Mouse (Mus musculus) limb, embryonic 14.5 days (tissue): ENCODE data around the gene Gm20388. TPM values are rescaled to one million over a fixed set of nuclear protein-coding genes. Genes with fewer than 3 reads are reported as not detected.

Experiments used
- ATAC-seq: fragments of 200-750 bp; cut with Nextera tagmentation; 2 replicates; pipeline ENCODE4 v1.8.0; 2017; ENCODE audit warnings: low read depth, moderate number of reproducible peaks, moderate TSS enrichment; ENCODE audit not compliant: low FRiP score
- DNase-seq: peaks from one replicate; pipeline ENCODE4 v3.0.0-alpha.2; 2015; ENCODE audit warnings: low spot score
- H3K27ac ChIP-seq: fragments of 300-500 bp; sonication (generic); replicated peaks from 2 replicates; pipeline ENCODE4 v1.5.1; 2014; ENCODE audit warnings: low read depth, mild to moderate bottlenecking, low read length, moderate library complexity, mixed read lengths
- H3K27me3 ChIP-seq: fragments of 300-500 bp; sonication (generic); 2 replicates; pipeline ENCODE4 v1.6.1; 2014; ENCODE audit warnings: low read length, mixed read lengths; ENCODE audit not compliant: control insufficient read depth, insufficient read depth
- H3K36me3 ChIP-seq: fragments of 300-500 bp; sonication (generic); 2 replicates; pipeline ENCODE4 v1.6.1; 2014; ENCODE audit warnings: mild to moderate bottlenecking, low read length, moderate library complexity, mixed read lengths; ENCODE audit not compliant: control insufficient read depth, insufficient read depth
- H3K4me1 ChIP-seq: fragments of 300-500 bp; sonication (generic); 2 replicates; pipeline ENCODE4 v1.6.1; 2014; ENCODE audit warnings: antibody characterized with exemption, low read length, mixed read lengths; ENCODE audit not compliant: control insufficient read depth, insufficient read depth
- H3K4me2 ChIP-seq: fragments of 300-500 bp; sonication (generic); replicated peaks from 2 replicates; pipeline ENCODE4 v1.6.1; 2014; ENCODE audit warnings: low read depth, mild to moderate bottlenecking, low read length, moderate library complexity; ENCODE audit not compliant: severe bottlenecking
- H3K4me3 ChIP-seq: fragments of 300-500 bp; sonication (generic); replicated peaks from 2 replicates; pipeline ENCODE4 v1.5.1; 2014; ENCODE audit warnings: low read length
- H3K9ac ChIP-seq: fragments of 300-500 bp; sonication (generic); 2 replicates; pipeline ENCODE4 v1.6.1; 2014; ENCODE audit warnings: mild to moderate bottlenecking, low read depth, low read length, moderate library complexity; ENCODE audit not compliant: severe bottlenecking
- H3K9me3 ChIP-seq: fragments of 300-500 bp; sonication (generic); 2 replicates; pipeline ENCODE4 v1.6.1; 2016; ENCODE audit warnings: low read length; ENCODE audit not compliant: control insufficient read depth
- POLR2A ChIP-seq: fragments of 200-500 bp; IDR thresholded peaks from 2 replicates; pipeline ENCODE4 v1.8.0; 2012; ENCODE audit warnings: inconsistent platforms, mild to moderate bottlenecking, moderate library complexity, borderline replicate concordance; ENCODE audit not compliant: insufficient read depth, insufficient read length; ENCODE audit errors: extremely low read depth
- WGBS: fragments of 180-500 bp; shearing (Covaris S2); extraction: QIAGEN DNeasy Blood & Tissue Kit; methylation state at CpG from one replicate; pipeline ENCODE4 v1.1.7; 2014; 5-methylcytosine and 5-hydroxymethylcytosine counted together
- polyA plus RNA-seq, 2 experiments: library from polyadenylated mRNA; depleted of rRNA in 1 of 2; stranded (reverse) in 1 of 2; unstranded in 1 of 2; fragments of >200 nt; fragmentation: Nextera tagmentation in 1 of 2; extraction: Ambion mirVana in 1 of 2; gene quantifications; 2 replicates each; pipeline versions ENCODE4 v1.2.1 to v1.2.3; 2012 to 2014

Gm20388 gene
- polyA plus RNA-seq, 2 experiments: 1.9 to 49.9 TPM

- Histone ChIP-seq H3K36me3 (no peaks in the 10 kb centered on the region), H3K9ac (no peak overlapping the region), H3K27ac (no peak overlapping the region), H3K4me3 (no peak overlapping the region), H3K4me1 (0 out of 2 replicates have a peak, but pooled peaks cover 4% of the 10 kb centered on the region), H3K9me3 (no peaks in the 10 kb centered on the region), H3K27me3 (peaks cover 16% of the 10 kb centered on the region; the same call in 1 of the 2 replicates), H3K4me2 (no peak overlapping the region)
- DNase-seq (no peak), ATAC-seq (no peak)
- WGBS: 73% methylated on average over 10 of the region's 10 CpGs
- no peak for TF ChIP-seq POLR2A
Measured at GRCm38 (mm10) chr8:121018236-121018635, 1107.6 kb downstream of the Gm20388 start.

GRCm38 (mm10) chr8:121021488-121021887, 1110.8 kb downstream of the Gm20388 start:
- H3K4me2 ChIP-seq: no peak overlapping the region
- no peak overlapping the region for H3K9ac ChIP-seq
- H3K4me1 ChIP-seq: no peaks in the 10 kb centered on the region
- ATAC-seq (no peak), DNase-seq (no peak)
- no peaks in the 10 kb centered on the region for H3K9me3 ChIP-seq
- no peak overlapping the region for H3K4me3 ChIP-seq
- no peak for TF ChIP-seq POLR2A
- WGBS: 27% methylated on average over 12 of the region's 12 CpGs
- H3K27me3 ChIP-seq: peaks cover 36% of the 10 kb centered on the region; the same call in 1 of the 2 replicates
- no peak overlapping the region for H3K27ac ChIP-seq
- no peaks in the 10 kb centered on the region for H3K36me3 ChIP-seq

GRCm38 (mm10) chr8:121023003-121023402, 1112.4 kb downstream of the Gm20388 start:
- 95% methylated on average over 4 of the region's 4 CpGs for WGBS
- DNase-seq (no peak), ATAC-seq (no peak)
- Histone ChIP-seq H3K27ac (no peak overlapping the region), H3K36me3 (no peaks in the 10 kb centered on the region), H3K4me2 (no peak overlapping the region), H3K9me3 (no peaks in the 10 kb centered on the region), H3K27me3 (peaks cover 29% of the 10 kb centered on the region; the same call in 1 of the 2 replicates), H3K4me1 (peaks cover 3% of the 10 kb centered on the region; the same call in 1 of the 2 replicates), H3K4me3 (no peak overlapping the region), H3K9ac (no peak overlapping the region)
- no peak for TF ChIP-seq POLR2A

GRCm38 (mm10) chr8:121023736-121024135, 1113.1 kb downstream of the Gm20388 start:
- H3K4me2 ChIP-seq: no peak overlapping the region
- no peaks in the 10 kb centered on the region for H3K36me3 ChIP-seq
- WGBS: 21% methylated on average over 18 of the region's 18 CpGs
- DNase-seq (no peak), ATAC-seq (no peak)
- H3K4me1 ChIP-seq: peaks cover 3% of the 10 kb centered on the region; the same call in 1 of the 2 replicates
- TF ChIP-seq POLR2A: no peak
- no peaks in the 10 kb centered on the region for H3K9me3 ChIP-seq
- H3K27me3 ChIP-seq: peaks cover 29% of the 10 kb centered on the region; the same call in 1 of the 2 replicates
- no peak overlapping the region for H3K27ac ChIP-seq
- no peak overlapping the region for H3K4me3 ChIP-seq
- no peak overlapping the region for H3K9ac ChIP-seq

DNA sequence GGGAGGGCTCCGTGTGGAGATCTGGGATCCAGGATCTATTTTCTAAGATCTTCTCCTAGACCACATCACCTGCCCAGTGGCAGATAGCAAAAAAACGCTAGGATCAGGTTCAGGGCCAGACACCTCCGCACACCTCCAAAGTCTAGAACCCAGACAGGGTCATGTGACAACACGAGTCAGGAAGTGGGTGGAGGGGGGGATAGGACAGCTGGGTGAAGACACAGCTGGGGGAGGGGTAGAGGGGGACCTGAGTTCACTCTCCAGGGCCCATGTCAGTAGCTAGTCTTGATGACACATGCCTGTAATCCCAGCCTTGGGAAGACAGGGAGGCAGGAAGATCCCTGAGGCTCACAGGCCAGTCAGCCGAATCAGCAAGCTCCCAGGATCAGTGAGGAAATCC, 1114.8 kb downstream of the Gm20388 start:
- WGBS: 60% methylated on average over 5 of the region's 5 CpGs

More for the DNA sequence above, 1114.8 kb downstream of the Gm20388 start:
- Histone ChIP-seq H3K4me1 (peaks cover 3% of the 10 kb centered on the region; the same call in 1 of the 2 replicates), H3K4me3 (no peak overlapping the region), H3K27ac (no peak overlapping the region), H3K4me2 (no peak overlapping the region), H3K9ac (no peak overlapping the region), H3K9me3 (no peaks in the 10 kb centered on the region), H3K36me3 (no peaks in the 10 kb centered on the region), H3K27me3 (peaks cover 34% of the 10 kb centered on the region; the same call in 1 of the 2 replicates)
- no peak for DNase-seq
- TF ChIP-seq POLR2A: no peak
- no peak for ATAC-seq
